Mouse (Mus musculus): ENCODE measurements at regions not wholly inside any gene's neighbourhood (a gene's known extent, or its start where the extent isn't known, plus 50 kb on each side); places are given as distances from the start of the nearest gene placed in this dataset.

- TF ChIP-seq CTCF (IDR thresholded peaks at IDR 0.05; ENCODE audit: control insufficient read depth, insufficient read depth, insufficient replicate concordance, low read depth, low read length) = no peak
- TF ChIP-seq POLR2A (IDR thresholded peaks at IDR 0.05; ENCODE audit: control insufficient read depth, low read depth, low read length) = no peak
Observed at GRCm38 (mm10) chr7:130048106-130048772, 456.6 kb downstream of the Wdr11 start.
